Mouse (Mus musculus) liver, embryonic 13.5 days (tissue): Measurements from ENCODE around the gene Eif2s1. TPM values are rescaled to one million over a fixed set of nuclear protein-coding genes. Genes with fewer than 3 reads are reported as not detected.

Source experiments
- ATAC-seq: fragments of 200-750 bp; cut with Nextera tagmentation; 2 replicates; pipeline ENCODE4 v1.8.0; 2017; ENCODE audit warnings: low read depth, mild to moderate bottlenecking, moderate number of reproducible peaks, moderate library complexity
- DNase-seq: peaks from one replicate; pipeline ENCODE4 v3.0.0; 2022
- H3K27ac ChIP-seq: fragments of 300-500 bp; sonication (generic); 2 replicates; pipeline ENCODE4 v1.5.1; 2015; ENCODE audit warnings: moderate library complexity, mild to moderate bottlenecking, inconsistent platforms
- H3K27me3 ChIP-seq: fragments of 300-500 bp; sonication (generic); 2 replicates; pipeline ENCODE4 v1.6.1; 2015; ENCODE audit warnings: mild to moderate bottlenecking, inconsistent platforms
- H3K36me3 ChIP-seq: fragments of 300-500 bp; sonication (generic); 2 replicates; pipeline ENCODE4 v1.6.1; 2015; ENCODE audit warnings: mild to moderate bottlenecking, inconsistent platforms
- H3K4me1 ChIP-seq: fragments of 300-500 bp; sonication (generic); replicated peaks from 2 replicates; pipeline ENCODE4 v1.6.1; 2015; ENCODE audit warnings: inconsistent platforms
- H3K4me2 ChIP-seq: fragments of 300-500 bp; sonication (generic); 2 replicates; pipeline ENCODE4 v1.6.1; 2015; ENCODE audit warnings: inconsistent platforms, mild to moderate bottlenecking, moderate library complexity
- H3K4me3 ChIP-seq: fragments of 300-500 bp; sonication (generic); replicated peaks from 2 replicates; pipeline ENCODE4 v1.5.1; 2015; ENCODE audit warnings: mild to moderate bottlenecking, inconsistent platforms
- H3K9ac ChIP-seq: fragments of 300-500 bp; sonication (generic); 2 replicates; pipeline ENCODE4 v1.6.1; 2015; ENCODE audit warnings: mild to moderate bottlenecking, inconsistent platforms
- H3K9me3 ChIP-seq: fragments of 300-500 bp; sonication (generic); replicated peaks from 2 replicates; pipeline ENCODE4 v1.6.1; 2016; ENCODE audit warnings: inconsistent platforms
- WGBS: fragments of 180-500 bp; shearing (Covaris S2); methylation state at CpG from one replicate; pipeline ENCODE4 v1.1.7; 2015; ENCODE audit not compliant: insufficient replicate concordance; 5-methylcytosine and 5-hydroxymethylcytosine counted together
- polyA plus RNA-seq: library from polyadenylated mRNA; unstranded; fragments of >200 nt; fragmentation: Nextera tagmentation; extraction: Ambion mirVana; gene quantifications from 2 replicates; pipeline ENCODE4 v1.2.1, GENCODE M21; 2015

Eif2s1 gene
- polyA plus RNA-seq, result 238 and 279 TPM in 2 replicates

DNA sequence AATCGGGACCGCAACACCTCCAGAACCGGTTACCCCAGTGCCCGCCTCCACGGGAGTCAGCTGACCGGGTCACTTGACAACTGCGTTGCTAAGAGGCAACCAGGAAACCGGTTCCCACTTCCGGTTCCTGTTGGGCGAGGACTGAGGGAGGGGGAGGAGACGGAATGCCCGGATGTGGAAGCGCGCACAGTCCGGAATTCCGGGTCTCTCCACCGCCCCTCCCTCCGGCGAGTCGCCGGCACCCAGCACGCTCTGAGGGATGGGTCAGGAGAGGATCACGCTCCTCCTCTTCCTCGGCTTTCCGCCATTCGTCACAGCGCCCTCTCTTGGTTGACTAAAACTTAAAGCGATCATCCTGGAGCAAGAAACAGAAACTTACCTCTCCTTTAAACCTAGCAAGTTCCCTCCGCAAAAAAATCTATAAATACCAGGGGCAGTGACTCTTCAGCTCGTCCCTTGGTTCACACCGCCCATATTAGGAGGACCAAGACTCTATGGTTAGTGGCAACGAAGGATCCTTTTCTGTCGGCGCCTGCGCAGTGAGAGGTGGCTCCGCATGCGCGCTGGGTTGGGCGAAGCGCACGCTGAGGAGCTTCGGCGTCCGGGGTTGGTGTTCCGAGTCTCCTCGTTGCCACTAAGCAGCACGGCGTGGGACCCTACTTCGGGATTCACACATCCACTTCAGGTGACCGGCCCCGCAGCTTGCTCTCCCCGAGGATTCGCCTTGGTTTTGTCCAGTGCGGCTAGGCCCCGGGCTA lies at the start of gene Eif2s1, which contains the start of gene Atp6v1d:
Eif2s1 (plus strand) TSS at position 324 of the 758 bp plus-strand sequence.
Atp6v1d (minus strand) TSS at position 143 of the 758 bp plus-strand sequence.
- no peaks in the 10 kb centered on the region for H3K9me3 ChIP-seq
- peaks cover 11% of the 10 kb centered on the region for H3K36me3 ChIP-seq
- H3K27ac ChIP-seq, result peak within 1 kb of the TSS; percentile 91
- H3K4me3 ChIP-seq, result peak within 1 kb of the TSS; percentile 86
- peak within 1 kb of the TSS; percentile 85 for H3K4me2 ChIP-seq
- under 1% methylated on average over 55 of the region's 55 CpGs for WGBS
- H3K27me3 ChIP-seq, result no peaks in the 10 kb centered on the region
- ATAC-seq, result peak; percentile 99
- peaks cover 53% of the 10 kb centered on the region for H3K4me1 ChIP-seq
- peak; percentile 98 for DNase-seq
- peak within 1 kb of the TSS; percentile 90 for H3K9ac ChIP-seq

DNA sequence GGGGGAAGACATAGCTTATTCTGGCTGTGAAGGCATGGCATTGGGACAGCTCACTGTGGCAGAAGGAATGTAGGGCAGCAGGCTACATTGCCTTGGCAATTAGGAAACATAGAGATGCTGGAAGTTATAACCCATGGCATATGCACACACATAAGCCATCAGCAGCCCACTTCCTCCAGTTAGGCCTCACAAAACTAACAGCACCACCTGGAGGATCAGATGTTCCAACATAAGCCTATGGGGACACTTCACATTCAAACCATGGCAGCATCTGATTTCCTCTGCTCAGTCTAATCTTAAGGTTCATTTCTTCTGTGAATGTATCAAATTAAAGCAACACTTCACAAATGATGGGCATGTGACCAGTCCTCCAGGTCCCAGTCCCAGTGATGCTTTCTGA lies 47.2 kb upstream of the Eif2s1 start:
- ATAC-seq, result no peak
- H3K36me3 ChIP-seq, result no peaks in the 10 kb centered on the region
- no peak overlapping the region for H3K4me2 ChIP-seq
- H3K9me3 ChIP-seq, result no peaks in the 10 kb centered on the region
- no peaks in the 10 kb centered on the region for H3K4me1 ChIP-seq
- no peak overlapping the region for H3K9ac ChIP-seq
- no peak overlapping the region for H3K27ac ChIP-seq
- no peak for DNase-seq
- no peaks in the 10 kb centered on the region for H3K27me3 ChIP-seq
- no peak overlapping the region for H3K4me3 ChIP-seq

DNA sequence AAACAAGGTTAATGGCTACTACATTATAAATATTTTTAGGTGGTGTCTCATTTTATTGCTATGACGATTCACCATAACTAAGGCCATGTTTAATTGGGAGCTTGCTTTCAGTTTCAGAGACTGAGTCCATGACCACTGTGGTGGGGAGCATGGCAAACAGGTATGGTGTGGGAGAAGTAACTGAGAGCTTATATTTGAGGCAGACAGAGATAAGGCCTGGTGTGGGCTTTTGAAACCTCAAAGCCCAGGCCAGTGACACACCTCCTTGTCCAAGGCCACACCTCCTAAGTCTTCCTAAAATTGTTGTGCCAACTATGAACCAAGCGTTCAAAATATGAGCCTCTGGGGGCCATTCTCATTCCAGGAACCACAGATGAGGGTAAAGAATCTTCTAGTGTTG lies 27.1 kb upstream of the Eif2s1 start:
- no peak overlapping the region for H3K9ac ChIP-seq
- H3K9me3 ChIP-seq, result no peaks in the 10 kb centered on the region
- H3K36me3 ChIP-seq, result peaks cover 36% of the 10 kb centered on the region
- ATAC-seq, result peak; percentile 53; the same call in 1 of the 2 replicates
- H3K4me3 ChIP-seq, result no peak overlapping the region
- H3K4me2 ChIP-seq, result no peak overlapping the region
- H3K4me1 ChIP-seq, result peaks cover 3% of the 10 kb centered on the region; the same call in 1 of the 2 replicates
- H3K27me3 ChIP-seq, result no peaks in the 10 kb centered on the region
- H3K27ac ChIP-seq, result no peak overlapping the region
- 77% methylated on average over 2 of the region's 2 CpGs for WGBS
- no peak for DNase-seq

DNA sequence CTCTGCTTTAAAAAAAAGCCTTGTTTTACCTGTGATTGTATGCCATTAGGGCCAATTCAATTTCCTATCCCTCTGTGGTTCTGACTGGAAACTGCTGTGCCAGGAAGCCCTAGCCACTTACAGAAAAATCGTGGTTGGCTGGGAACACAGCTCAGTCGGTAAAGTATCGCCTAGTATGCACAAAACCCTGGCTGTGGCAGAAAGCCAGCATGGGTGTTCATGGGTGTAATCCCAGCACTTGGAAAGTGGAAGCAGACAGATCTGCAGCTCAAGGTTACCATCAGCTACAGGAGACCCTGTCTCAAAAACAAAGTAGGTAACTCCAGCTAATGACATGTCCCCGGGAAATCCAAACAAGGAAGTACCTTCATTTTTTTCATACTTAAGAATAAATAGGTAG lies 21.7 kb upstream of the Eif2s1 start:
- ATAC-seq (no peak), DNase-seq (no peak)
- Histone ChIP-seq H3K9ac (no peak overlapping the region), H3K36me3 (peaks cover 50% of the 10 kb centered on the region), H3K4me2 (no peak overlapping the region), H3K27ac (no peak overlapping the region), H3K27me3 (no peaks in the 10 kb centered on the region), H3K9me3 (no peaks in the 10 kb centered on the region), H3K4me1 (no peaks in the 10 kb centered on the region; the same call in 1 of the 2 replicates), H3K4me3 (no peak overlapping the region)
- 76% methylated on average over 4 of the region's 4 CpGs for WGBS

DNA sequence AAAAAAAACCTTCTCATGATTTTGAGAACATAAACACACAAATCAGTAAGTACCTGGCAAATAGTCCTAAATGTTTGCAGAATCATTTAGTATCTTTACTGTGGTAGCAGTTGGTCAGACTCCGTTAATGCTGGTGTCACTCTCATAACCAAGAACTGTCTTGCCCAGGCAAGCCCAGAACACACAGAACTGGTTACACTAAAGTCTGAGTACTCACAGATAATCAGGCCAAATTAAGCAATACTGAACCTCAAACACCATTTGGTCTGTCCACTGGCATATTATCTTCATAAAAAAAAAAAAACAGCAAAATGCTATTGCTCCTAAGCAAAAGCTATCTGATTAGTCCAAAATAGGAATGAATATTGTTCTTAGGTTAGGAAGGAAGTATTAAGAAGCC lies 19.2 kb upstream of the Eif2s1 start:
- Histone ChIP-seq H3K9me3 (no peaks in the 10 kb centered on the region), H3K4me3 (no peak overlapping the region), H3K36me3 (peaks cover 44% of the 10 kb centered on the region), H3K9ac (no peak overlapping the region), H3K27me3 (no peaks in the 10 kb centered on the region), H3K4me1 (no peaks in the 10 kb centered on the region), H3K4me2 (no peak overlapping the region), H3K27ac (no peak overlapping the region)
- 79% methylated on average over 1 of the region's 1 CpGs for WGBS
- ATAC-seq (no peak), DNase-seq (no peak)

DNA sequence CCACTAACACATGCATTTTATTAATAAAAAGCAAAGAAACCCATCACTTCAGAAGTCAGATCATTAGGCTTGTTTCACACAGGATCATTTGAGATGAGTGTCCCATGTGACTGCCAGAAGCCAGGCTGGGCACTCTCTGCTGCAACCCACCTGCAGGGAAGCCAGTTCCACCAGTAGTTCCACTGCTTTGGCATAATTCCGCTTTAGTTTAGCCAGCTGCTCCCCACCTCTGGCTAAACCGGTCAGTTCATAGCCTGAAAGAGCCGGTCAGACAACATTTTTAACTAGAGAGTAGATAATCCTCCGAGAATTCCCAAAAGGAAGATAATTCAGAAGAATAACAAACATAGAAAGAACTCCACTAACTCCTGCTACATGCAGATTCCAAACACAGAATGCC lies 13.4 kb upstream of the Eif2s1 start:
- Histone ChIP-seq H3K4me2 (no peak overlapping the region), H3K9me3 (no peaks in the 10 kb centered on the region), H3K27me3 (no peaks in the 10 kb centered on the region), H3K36me3 (peaks cover 41% of the 10 kb centered on the region), H3K4me1 (no peaks in the 10 kb centered on the region), H3K9ac (no peak overlapping the region), H3K4me3 (no peak overlapping the region), H3K27ac (no peak overlapping the region)
- 86% methylated on average over 4 of the region's 4 CpGs for WGBS
- DNase-seq, result no peak
- ATAC-seq, result no peak

DNA sequence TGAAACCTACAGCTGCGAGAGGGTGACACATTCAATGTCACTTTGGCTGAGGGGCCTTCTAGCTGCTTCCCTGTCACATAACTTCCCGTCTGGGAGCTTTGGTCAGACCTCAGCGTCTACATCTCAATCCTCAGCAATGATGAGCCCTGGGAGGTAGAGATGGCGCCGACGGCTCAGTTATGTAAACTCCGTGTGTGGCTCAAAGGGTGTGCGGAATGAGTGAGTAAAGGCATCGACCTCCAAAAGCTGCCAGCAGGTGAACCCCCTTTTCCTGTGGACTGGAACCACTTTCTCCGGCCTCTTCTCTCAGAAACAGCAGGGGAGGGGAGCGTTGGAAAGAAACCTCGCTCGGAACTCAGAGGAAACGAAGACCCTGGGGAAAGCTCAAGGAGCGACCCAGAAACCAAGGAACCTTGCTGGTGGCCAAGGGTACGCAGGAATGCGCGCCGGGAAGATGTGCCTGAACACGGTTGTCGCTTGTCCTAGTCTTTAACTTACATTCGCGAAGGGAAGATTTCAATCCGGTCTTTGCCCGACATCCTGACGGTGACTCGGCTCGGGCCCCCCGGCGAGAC lies 611 bp upstream of the Eif2s1 start:
- peak overlapping the region; percentile 91 for H3K27ac ChIP-seq
- no peak for ATAC-seq

DNA sequence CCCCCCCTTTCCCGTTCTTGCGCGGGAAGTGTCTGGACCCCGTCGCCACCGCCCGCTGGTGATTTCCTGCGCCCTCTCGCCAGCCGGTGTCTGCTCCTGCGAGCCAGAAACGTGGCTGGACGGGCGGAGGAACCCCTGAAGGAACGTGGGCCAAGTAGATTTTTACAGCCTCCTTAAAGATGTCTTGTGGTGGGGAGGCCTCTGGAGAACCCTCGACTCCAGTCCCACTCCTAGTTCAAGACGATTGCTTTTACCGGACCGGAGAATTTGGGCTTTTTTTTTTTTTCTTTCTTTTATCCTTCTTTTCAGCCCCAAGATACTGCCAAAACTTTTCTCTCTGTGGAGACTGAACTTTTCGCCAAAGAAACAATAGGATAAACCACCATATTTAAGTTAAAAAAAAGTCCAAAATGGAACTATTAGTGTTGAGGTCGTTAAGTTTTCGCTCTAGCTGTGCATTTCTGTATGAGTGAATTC lies 673 bp downstream of the Eif2s1 start:
- Histone ChIP-seq H3K27me3 (no peaks in the 10 kb centered on the region), H3K9ac (peak overlapping the region; percentile 90), H3K4me2 (peak overlapping the region; percentile 85), H3K9me3 (no peaks in the 10 kb centered on the region), H3K27ac (peak overlapping the region; percentile 91), H3K36me3 (peaks cover 16% of the 10 kb centered on the region), H3K4me3 (peak overlapping the region; percentile 86), H3K4me1 (peaks cover 53% of the 10 kb centered on the region)
- peak; percentile 25 for ATAC-seq
- no peak for DNase-seq
- 0% methylated on average over 22 of the region's 22 CpGs for WGBS

More for the DNA sequence above, 611 bp upstream of the Eif2s1 start:
- H3K9ac ChIP-seq, result peak overlapping the region; percentile 90
- H3K4me3 ChIP-seq, result peak overlapping the region; percentile 86
- no peak for DNase-seq
- peaks cover 14% of the 10 kb centered on the region for H3K36me3 ChIP-seq
- under 1% methylated on average over 30 of the region's 30 CpGs for WGBS
- H3K4me2 ChIP-seq, result peak overlapping the region; percentile 85
- H3K9me3 ChIP-seq, result no peaks in the 10 kb centered on the region
- H3K4me1 ChIP-seq, result peaks cover 53% of the 10 kb centered on the region
- H3K27me3 ChIP-seq, result no peaks in the 10 kb centered on the region

DNA sequence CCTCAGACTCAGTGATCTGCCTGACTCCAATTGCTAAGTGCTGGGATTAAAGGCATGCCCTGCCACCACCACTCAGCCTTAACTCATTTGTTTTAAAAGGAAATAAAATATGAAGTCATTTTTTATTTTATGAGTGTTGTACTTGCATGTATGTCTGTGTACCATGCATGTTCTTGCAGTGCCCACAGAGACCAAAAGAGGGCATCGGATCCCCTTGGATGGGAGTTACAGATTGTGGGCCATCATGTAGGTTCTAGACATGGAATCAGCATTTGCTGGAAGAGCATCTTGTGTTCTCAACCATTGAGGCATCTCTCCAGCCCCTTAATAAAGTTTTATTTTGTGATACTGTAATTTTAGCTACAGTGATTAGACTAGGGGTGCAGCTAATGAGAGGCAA lies 3.8 kb downstream of the Eif2s1 start:
- ATAC-seq (no peak), DNase-seq (peak; percentile 53)
- H3K4me3 ChIP-seq, result no peak overlapping the region
- H3K27me3 ChIP-seq, result no peaks in the 10 kb centered on the region
- 82% methylated on average over 1 of the region's 1 CpGs for WGBS
- H3K27ac ChIP-seq, result no peak overlapping the region
- H3K9me3 ChIP-seq, result no peaks in the 10 kb centered on the region
- peaks cover 46% of the 10 kb centered on the region for H3K36me3 ChIP-seq
- peak overlapping the region; percentile 6; the same call in 1 of the 2 replicates for H3K4me2 ChIP-seq
- peaks cover 30% of the 10 kb centered on the region for H3K4me1 ChIP-seq
- H3K9ac ChIP-seq, result no peak overlapping the region

DNA sequence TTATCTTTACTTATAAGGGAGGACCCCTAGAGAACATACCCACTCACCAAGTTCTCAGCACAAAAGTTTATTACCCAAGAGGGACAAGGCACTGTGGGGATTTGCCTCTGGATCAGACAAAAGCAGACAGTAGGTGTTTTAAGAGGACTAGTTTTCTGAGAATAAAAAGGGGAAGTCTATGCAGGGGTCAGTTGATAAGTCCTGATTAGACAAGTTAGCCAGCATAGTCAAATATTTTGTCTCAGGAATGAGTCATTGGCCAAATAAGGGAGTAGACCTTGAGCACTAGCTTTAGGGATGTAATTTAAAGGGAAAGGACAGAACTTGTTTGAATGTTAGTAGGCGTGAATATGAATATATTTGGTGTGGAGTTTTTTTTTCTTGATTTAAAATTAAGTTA lies 6.5 kb downstream of the Eif2s1 start:
- Histone ChIP-seq H3K9ac (no peak overlapping the region), H3K4me2 (no peak overlapping the region), H3K4me1 (peaks cover 21% of the 10 kb centered on the region), H3K27ac (no peak overlapping the region), H3K4me3 (no peak overlapping the region), H3K9me3 (no peaks in the 10 kb centered on the region), H3K36me3 (peaks cover 60% of the 10 kb centered on the region), H3K27me3 (no peaks in the 10 kb centered on the region)
- WGBS, result 69% methylated on average over 1 of the region's 1 CpGs
- ATAC-seq (no peak), DNase-seq (no peak)

DNA sequence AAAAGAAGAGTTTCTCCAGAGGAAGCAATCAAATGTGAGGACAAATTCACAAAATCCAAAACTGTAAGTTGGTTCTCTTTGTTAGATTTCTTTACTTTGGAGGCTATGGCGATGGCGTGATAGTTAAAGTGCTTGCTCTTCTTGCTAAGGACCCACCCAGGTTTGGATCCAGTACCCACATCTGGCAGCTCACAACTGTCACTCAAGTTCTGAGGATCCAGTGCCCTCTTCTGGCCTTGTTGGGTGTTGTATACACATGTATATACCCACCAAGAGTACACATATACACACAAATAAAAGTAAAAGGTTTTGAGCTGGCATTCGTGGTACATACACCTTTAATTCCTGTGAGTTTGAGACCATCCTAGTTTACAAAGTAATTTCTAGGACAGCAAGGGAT lies 13.0 kb downstream of the Eif2s1 start:
- no peak overlapping the region for H3K9ac ChIP-seq
- no peaks in the 10 kb centered on the region for H3K9me3 ChIP-seq
- no peaks in the 10 kb centered on the region for H3K4me1 ChIP-seq
- peaks cover 76% of the 10 kb centered on the region for H3K36me3 ChIP-seq
- ATAC-seq, result no peak
- no peak overlapping the region for H3K4me2 ChIP-seq
- 93% methylated on average over 3 of the region's 3 CpGs for WGBS
- no peak for DNase-seq
- no peak overlapping the region for H3K4me3 ChIP-seq
- no peak overlapping the region for H3K27ac ChIP-seq
- H3K27me3 ChIP-seq, result no peaks in the 10 kb centered on the region
